Mouse (Mus musculus) cerebellum, adult 9-11 months (tissue): ENCODE measurements around the gene Obscn.
A peak's percentile ranks its signal among the peaks of the same experiment; 100 is the strongest.

Experiments
- DNase-seq: peaks from one replicate; pipeline ENCODE4 v3.0.0; 2022

Obscn gene

GRCm38 (mm10) chr11:59044703-59045330, 91.4 kb downstream of the Obscn start:
- DNase-seq = peak; percentile 10

GRCm38 (mm10) chr11:59029003-59029402, 107.2 kb downstream of the Obscn start:
- DNase-seq = no peak

GRCm38 (mm10) chr11:59026411-59026810, 109.8 kb downstream of the Obscn start:
- no peak for DNase-seq

GRCm38 (mm10) chr11:59015052-59015451, 121.2 kb downstream of the Obscn start:
- no peak for DNase-seq

GRCm38 (mm10) chr11:59002327-59003079, 133.7 kb downstream of the Obscn start:
- no peak for DNase-seq

- DNase-seq = no peak
These were observed 135.6 kb downstream of the Obscn start for GRCm38 (mm10) chr11:59000635-59001034.

- no peak for DNase-seq
These were observed 136.4 kb downstream of the Obscn start for GRCm38 (mm10) chr11:58999830-59000229.

DNA sequence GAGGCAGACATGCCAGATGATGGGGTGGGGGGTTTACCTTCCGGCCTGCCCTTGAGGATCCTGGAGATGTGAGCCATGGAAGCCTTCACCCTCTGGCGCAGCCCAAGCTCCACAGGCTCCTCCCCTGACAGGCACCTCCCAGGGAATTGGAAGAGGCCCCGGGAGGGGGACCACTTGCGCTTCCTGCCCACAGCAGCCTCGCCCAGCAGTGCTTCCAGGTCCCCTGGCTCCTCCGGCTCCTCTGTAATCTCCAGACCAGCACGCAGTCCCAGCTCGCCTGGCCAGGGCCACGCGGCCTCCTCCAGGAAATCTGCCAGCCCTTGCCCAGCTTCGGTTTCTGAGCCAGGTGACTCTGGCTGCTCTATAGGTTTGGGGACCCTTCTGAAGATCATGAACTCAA, 137.0 kb downstream of the Obscn start:
- DNase-seq = no peak

DNA sequence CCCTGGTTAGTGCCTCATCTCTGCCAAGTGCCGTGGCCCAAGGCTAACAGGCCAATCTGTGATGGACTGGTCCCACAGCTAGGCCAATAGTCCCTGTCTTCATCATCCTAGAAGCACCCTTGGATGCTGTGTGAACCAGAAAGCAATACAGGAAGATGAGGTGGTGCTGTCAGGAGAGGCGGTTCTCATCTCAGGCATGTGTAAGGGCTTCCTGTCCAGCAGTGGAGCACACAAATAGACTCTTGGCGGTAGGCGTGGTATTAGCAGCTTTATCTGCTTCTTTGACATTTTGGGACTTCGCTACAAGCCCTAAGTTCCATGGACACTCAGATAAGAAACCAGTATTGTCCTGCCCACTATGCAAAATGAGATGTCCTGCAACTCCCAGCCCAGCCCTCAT, 138.7 kb downstream of the Obscn start:
- DNase-seq = no peak

- DNase-seq = no peak
These were observed 140.3 kb downstream of the Obscn start for GRCm38 (mm10) chr11:58995807-58996370.

GRCm38 (mm10) chr11:58995061-58995806, 141.0 kb downstream of the Obscn start:
- no peak for DNase-seq

- DNase-seq = peak; percentile 53
These were observed 141.8 kb downstream of the Obscn start for GRCm38 (mm10) chr11:58994337-58994826.

GRCm38 (mm10) chr11:58993091-58993670, 143.0 kb downstream of the Obscn start:
- no peak for DNase-seq

GRCm38 (mm10) chr11:58991911-58992310, 144.3 kb downstream of the Obscn start:
- no peak for DNase-seq

DNA sequence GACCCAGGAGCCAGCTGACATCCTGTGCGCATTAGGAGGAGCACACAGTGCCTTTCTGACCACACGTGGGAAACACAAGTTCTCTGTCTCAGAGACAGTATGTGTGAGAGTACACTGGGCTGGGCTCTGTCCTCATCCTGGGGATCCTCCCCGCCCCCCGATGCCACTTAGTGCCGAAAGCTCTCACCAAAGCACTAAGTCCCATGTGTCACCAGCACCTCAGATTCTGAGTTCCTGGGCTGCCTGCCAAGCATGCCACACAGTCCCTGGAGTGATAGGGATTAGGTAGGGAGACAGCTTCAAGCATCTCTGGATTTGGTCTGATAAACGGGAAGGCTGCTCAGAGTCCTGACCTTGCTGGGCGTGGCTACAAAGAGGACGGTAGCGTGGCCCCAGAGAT, 145.4 kb downstream of the Obscn start:
- no peak for DNase-seq

DNA sequence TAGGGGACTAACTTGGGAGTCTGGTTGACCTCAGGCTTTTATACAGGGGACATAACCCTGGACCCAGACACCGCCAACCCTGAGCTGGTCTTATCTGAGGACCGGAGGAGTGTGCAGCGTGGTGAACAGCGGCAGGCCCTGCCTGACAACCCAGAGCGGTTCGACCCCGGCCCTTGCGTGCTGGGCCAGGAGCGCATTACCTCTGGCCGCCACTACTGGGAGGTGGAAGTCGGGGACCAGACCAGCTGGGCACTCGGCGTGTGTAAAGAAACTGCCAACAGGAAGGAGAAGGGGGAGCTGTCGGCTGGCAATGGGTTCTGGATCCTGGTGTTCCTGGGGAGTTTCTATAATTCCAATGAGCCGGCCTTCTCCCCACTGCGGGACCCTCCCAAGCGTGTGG, 146.1 kb downstream of the Obscn start:
- DNase-seq = no peak

GRCm38 (mm10) chr11:58989166-58989565, 147.0 kb downstream of the Obscn start:
- no peak for DNase-seq

DNA sequence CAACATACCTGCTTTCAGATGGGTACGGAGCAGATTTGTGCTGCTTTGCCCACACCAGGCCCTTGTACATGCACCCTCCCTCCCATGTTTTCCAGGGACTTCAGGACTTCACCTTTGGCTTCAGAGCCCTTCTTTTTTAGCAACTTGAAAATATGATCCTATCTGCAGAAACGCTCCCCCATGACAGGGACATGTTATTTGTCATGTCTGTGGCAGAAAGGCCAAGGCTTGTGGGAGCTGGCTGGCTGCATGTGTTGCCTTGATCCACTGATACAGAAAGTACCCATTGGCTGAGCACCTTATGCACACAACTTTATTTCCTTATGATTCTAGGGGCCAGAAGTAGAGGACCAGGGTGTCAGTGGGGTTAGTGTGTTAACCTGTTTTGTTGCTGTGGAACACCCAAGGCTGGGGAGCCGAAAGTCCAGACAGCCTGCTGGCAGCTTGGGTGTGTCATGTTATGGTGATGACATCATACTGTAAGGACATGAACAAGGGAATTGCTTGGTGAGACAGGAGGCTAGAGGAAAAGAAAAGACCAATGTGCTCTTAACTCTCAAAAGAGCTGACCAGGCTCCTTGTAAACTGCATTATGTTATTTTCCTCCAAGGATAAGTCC, 150.8 kb downstream of the Obscn start:
- DNase-seq = no peak

DNA sequence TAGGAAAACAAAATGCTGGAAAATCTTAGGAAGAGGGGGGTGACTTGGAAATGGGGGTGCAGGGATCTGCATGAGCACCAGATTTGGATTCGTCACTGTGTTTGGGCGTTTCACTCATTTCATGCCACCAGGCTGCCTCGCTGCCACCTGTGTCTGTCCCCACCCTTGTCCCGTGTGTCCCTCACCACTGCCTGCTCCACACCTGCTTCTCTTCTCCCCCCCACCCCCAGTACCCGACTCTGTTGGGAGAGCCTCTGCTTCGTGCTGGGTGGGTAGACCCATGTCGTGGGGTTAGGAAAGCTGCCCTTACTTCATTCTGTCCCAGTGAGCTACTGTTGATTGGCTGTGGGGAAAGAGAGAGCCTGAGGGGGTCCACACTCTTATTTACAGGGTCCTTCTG, 151.5 kb downstream of the Obscn start:
- no peak for DNase-seq

DNA sequence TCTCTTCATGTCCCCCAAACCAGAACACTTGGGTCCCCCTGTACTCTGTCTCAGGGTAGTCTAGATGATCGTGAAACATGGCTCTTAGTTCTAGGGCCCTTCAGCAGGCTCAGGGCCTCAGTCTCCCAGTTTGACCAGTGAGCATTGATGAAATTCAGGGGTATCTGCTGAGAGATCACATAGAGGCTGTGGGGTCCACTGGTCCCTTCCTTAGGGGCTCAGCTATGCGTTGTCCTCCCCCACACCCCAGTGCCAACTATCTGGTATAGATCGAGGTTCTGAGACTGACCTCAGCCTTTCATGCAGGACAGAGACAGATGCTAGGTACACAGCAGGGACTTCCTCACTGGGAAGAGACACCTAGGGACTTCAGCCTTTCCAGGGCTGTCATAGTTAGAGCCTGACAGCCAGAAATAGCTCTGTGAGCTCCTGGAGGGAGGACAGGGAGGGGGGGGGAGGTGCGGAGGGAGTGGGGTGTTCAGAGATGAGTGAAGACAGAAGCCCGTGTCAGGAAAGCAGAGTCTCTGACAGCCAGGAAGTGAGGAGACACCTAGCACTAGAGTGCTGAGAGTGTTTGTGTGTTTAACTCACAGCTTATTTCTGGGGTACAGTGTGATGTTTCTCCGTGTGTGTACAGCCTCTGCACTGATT, 152.4 kb downstream of the Obscn start:
- no peak for DNase-seq

- DNase-seq = no peak
These were observed 153.6 kb downstream of the Obscn start for GRCm38 (mm10) chr11:58982471-58983097.
